Mouse (Mus musculus): ENCODE data around the gene Zfp362.

The Zfp362 gene

GRCm38 (mm10) chr4:128760029-128760428, 45.8 kb downstream of the Zfp362 start:
- DNase-seq (ENCODE audit: low spot score in 2 of 2): no peak

GRCm38 (mm10) chr4:128759214-128759613, 46.6 kb downstream of the Zfp362 start:
- DNase-seq (ENCODE audit: low spot score in 2 of 2): no peak

- DNase-seq (ENCODE audit: low spot score in 2 of 2): no peak
These were observed 49.9 kb downstream of the Zfp362 start for GRCm38 (mm10) chr4:128755900-128756299.

- no peak for DNase-seq (ENCODE audit: low spot score in 2 of 2)
These were observed 50.8 kb downstream of the Zfp362 start, which contains the start of gene A3galt2 for GRCm38 (mm10) chr4:128755064-128755463. Gene A3galt2, plus strand, starts transcription at chr4:128755364.

- DNase-seq (ENCODE audit: low spot score in 2 of 2): no peak
These were observed 52.3 kb downstream of the Zfp362 start for GRCm38 (mm10) chr4:128753571-128753970.

- DNase-seq (ENCODE audit: low spot score in 2 of 2): no peak
These were observed 53.7 kb downstream of the Zfp362 start for GRCm38 (mm10) chr4:128752031-128752757.

GRCm38 (mm10) chr4:128751006-128751405, 54.8 kb downstream of the Zfp362 start:
- DNase-seq (ENCODE audit: low spot score in 2 of 2): no peak

GRCm38 (mm10) chr4:128748309-128748708, 57.5 kb downstream of the Zfp362 start:
- DNase-seq (ENCODE audit: low spot score in 2 of 2): no peak

- DNase-seq (ENCODE audit: low spot score in 2 of 2): no peak
These were observed 58.1 kb downstream of the Zfp362 start for GRCm38 (mm10) chr4:128747614-128748270.

GRCm38 (mm10) chr4:128745160-128745559, 60.7 kb downstream of the Zfp362 start:
- DNase-seq (ENCODE audit: low spot score in 2 of 2): no peak

- DNase-seq (ENCODE audit: low spot score in 2 of 2): no peak
These were observed 62.7 kb downstream of the Zfp362 start for GRCm38 (mm10) chr4:128743031-128743626.

GRCm38 (mm10) chr4:128742379-128742970, 63.4 kb downstream of the Zfp362 start:
- DNase-seq (ENCODE audit: low spot score in 2 of 2): no peak

GRCm38 (mm10) chr4:128741906-128742305, 63.9 kb downstream of the Zfp362 start:
- DNase-seq (ENCODE audit: low spot score in 2 of 2): no peak

- DNase-seq (ENCODE audit: low spot score in 2 of 2): no peak
These were observed 65.0 kb downstream of the Zfp362 start for GRCm38 (mm10) chr4:128740878-128741277.

GRCm38 (mm10) chr4:128737825-128738610, 67.8 kb downstream of the Zfp362 start:
- no peak for DNase-seq (ENCODE audit: low spot score in 2 of 2)

GRCm38 (mm10) chr4:128737137-128737589, 68.7 kb downstream of the Zfp362 start:
- no peak for DNase-seq (ENCODE audit: low spot score in 2 of 2)

GRCm38 (mm10) chr4:128734721-128735671, 70.8 kb downstream of the Zfp362 start:
- peak; percentile 51 to 85 for DNase-seq (ENCODE audit: low spot score in 2 of 2)

GRCm38 (mm10) chr4:128734217-128734616, 71.6 kb downstream of the Zfp362 start:
- DNase-seq (ENCODE audit: low spot score in 2 of 2): no peak

GRCm38 (mm10) chr4:128733496-128733895, 72.3 kb downstream of the Zfp362 start:
- peak; percentile 34 to 72 for DNase-seq (ENCODE audit: low spot score in 2 of 2)

GRCm38 (mm10) chr4:128732794-128733193, 73.1 kb downstream of the Zfp362 start:
- no peak for DNase-seq (ENCODE audit: low spot score in 2 of 2)

Data from natural killer cell, adult 2 months (primary cell).